Mouse (Mus musculus): ENCODE data around the gene Ccdc106.
"Not testable (repeated sequence)": the region's sequence is repeated elsewhere in the genome, so short reads cannot be mapped to it uniquely, and the experiment has no call there.

The Ccdc106 gene

GRCm38 (mm10) chr7:5051193-5052192 is 31.1 kb downstream of the Ccdc106 start, which contains the start of gene Zfp580:
TSS of gene Zfp580 (plus strand) at chr7:5051538.
- DNase-seq (ENCODE audit: low spot score): peak; percentile 73

- DNase-seq (ENCODE audit: low spot score): no peak
Measured at GRCm38 (mm10) chr7:5052438-5052837, 32.1 kb downstream of the Ccdc106 start.

- no peak for DNase-seq (ENCODE audit: low spot score)
Measured at GRCm38 (mm10) chr7:5052931-5053343, 32.6 kb downstream of the Ccdc106 start.

GRCm38 (mm10) chr7:5053456-5054179 is 33.3 kb downstream of the Ccdc106 start:
- no peak for DNase-seq (ENCODE audit: low spot score)

GRCm38 (mm10) chr7:5056651-5057263 is 36.4 kb downstream of the Ccdc106 start:
- DNase-seq (ENCODE audit: low spot score): no peak

- no peak for DNase-seq (ENCODE audit: low spot score)
Measured at GRCm38 (mm10) chr7:5057381-5057780, 37.0 kb downstream of the Ccdc106 start.

GRCm38 (mm10) chr7:5057804-5058203 is 37.5 kb downstream of the Ccdc106 start:
- no peak for DNase-seq (ENCODE audit: low spot score)

- DNase-seq (ENCODE audit: low spot score): no peak
Measured at GRCm38 (mm10) chr7:5058631-5059030, 38.3 kb downstream of the Ccdc106 start.

GRCm38 (mm10) chr7:5059421-5059820 is 39.1 kb downstream of the Ccdc106 start:
- no peak for DNase-seq (ENCODE audit: low spot score)

GRCm38 (mm10) chr7:5060239-5060731 is 39.9 kb downstream of the Ccdc106 start:
- DNase-seq (ENCODE audit: low spot score): peak; percentile 85

- peak; percentile 99 for DNase-seq (ENCODE audit: low spot score)
Measured at GRCm38 (mm10) chr7:5060944-5061773, 40.8 kb downstream of the Ccdc106 start.

- peak; percentile 94 for DNase-seq (ENCODE audit: low spot score)
Measured at GRCm38 (mm10) chr7:5061774-5062359, 41.5 kb downstream of the Ccdc106 start, which contains the start of gene U2af2. TSS of gene U2af2 (plus strand) at chr7:5062143.

GRCm38 (mm10) chr7:5062360-5063001 is 42.1 kb downstream of the Ccdc106 start:
- peak; percentile 69 for DNase-seq (ENCODE audit: low spot score)

GRCm38 (mm10) chr7:5064886-5065285 is 44.5 kb downstream of the Ccdc106 start:
- no peak for DNase-seq (ENCODE audit: low spot score)

- no peak for DNase-seq (ENCODE audit: low spot score)
Measured at GRCm38 (mm10) chr7:5073586-5073985, 53.2 kb downstream of the Ccdc106 start.

GRCm38 (mm10) chr7:5074984-5075383 is 54.6 kb downstream of the Ccdc106 start:
- DNase-seq (ENCODE audit: low spot score): no peak

- no peak for DNase-seq (ENCODE audit: low spot score)
Measured at GRCm38 (mm10) chr7:5076931-5077330, 56.6 kb downstream of the Ccdc106 start.

GRCm38 (mm10) chr7:5079365-5080009 is 59.1 kb downstream of the Ccdc106 start:
- DNase-seq (ENCODE audit: low spot score): not testable (repeated sequence)

- peak; percentile 97 for DNase-seq (ENCODE audit: low spot score)
Measured at GRCm38 (mm10) chr7:5080010-5080751, 59.8 kb downstream of the Ccdc106 start, which contains the start of gene Epn1. TSS of gene Epn1 (plus strand) at chr7:5080235.

Data from urinary bladder, postnatal 14 days (tissue).